Mouse (Mus musculus) liver (tissue): Measurements from ENCODE around the gene Sox30.
"Not testable (repeated sequence)": the region's sequence is repeated elsewhere in the genome, so short reads cannot be mapped to it uniquely, and the experiment has no call there.

Source experiments
- DNase-seq: peaks from one replicate; pipeline ENCODE4 v3.0.0-alpha.2; 2020; ENCODE audit warnings: mixed read lengths

The Sox30 gene

DNA sequence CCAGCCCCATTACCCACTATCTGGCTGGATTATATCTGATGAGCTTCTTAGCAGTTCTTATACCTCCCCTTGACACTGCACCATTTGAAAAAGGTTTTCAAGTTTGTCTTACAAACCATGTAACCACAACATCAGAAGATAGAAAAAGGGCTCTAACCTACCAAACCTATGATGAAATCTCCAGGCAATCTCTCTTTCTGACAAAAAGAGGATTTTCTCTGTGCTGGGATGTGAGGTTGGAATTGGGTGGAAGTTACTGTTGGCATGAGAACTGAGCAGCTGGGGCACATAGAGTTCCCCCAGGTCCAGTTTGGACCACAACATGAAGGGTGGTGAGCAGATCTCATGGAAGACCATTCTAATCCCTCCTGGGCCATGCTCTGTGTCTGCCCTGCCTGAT lies 41.7 kb downstream of the Sox30 start:
- DNase-seq: no peak

DNA sequence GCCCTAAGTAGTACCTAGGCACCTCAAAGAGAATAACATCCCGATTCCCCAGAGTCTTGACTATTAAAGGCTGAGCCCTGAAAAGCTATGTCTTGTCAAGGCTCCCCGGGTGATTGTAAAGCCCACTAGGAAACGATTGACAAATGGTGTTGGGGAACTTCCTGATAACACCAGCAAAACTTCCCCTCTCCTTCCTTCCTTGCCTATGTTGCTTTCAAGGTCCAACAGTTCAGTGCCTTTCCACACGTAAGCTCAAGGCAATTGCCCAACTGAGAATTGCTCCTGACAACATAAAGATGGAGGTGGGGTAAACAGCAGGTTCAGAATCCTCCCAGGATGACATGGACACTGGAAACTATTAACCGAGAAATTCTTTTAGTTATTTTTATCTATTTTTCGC lies 42.9 kb downstream of the Sox30 start:
- DNase-seq: no peak

DNA sequence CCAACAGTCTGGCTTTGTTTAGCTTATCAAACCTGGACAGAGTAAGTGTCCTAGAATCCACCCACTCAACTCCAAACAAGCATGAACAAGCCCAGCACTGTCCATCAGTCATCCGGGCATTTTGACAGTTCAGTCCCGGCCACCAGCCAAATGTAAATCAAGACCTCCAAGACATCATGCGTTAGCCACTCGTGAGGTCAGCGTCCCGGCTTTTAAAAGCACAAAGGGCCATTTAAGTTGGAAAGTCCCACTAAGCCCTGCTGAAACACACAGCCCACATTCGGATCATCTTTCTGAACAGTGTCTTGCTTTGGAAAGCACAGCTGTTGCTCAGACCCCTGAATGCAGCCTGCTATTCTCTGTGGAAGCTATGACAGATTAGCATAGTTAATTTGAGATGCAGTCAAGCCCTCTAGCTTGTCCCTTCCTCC lies 45.9 kb downstream of the Sox30 start:
- no peak for DNase-seq

DNA sequence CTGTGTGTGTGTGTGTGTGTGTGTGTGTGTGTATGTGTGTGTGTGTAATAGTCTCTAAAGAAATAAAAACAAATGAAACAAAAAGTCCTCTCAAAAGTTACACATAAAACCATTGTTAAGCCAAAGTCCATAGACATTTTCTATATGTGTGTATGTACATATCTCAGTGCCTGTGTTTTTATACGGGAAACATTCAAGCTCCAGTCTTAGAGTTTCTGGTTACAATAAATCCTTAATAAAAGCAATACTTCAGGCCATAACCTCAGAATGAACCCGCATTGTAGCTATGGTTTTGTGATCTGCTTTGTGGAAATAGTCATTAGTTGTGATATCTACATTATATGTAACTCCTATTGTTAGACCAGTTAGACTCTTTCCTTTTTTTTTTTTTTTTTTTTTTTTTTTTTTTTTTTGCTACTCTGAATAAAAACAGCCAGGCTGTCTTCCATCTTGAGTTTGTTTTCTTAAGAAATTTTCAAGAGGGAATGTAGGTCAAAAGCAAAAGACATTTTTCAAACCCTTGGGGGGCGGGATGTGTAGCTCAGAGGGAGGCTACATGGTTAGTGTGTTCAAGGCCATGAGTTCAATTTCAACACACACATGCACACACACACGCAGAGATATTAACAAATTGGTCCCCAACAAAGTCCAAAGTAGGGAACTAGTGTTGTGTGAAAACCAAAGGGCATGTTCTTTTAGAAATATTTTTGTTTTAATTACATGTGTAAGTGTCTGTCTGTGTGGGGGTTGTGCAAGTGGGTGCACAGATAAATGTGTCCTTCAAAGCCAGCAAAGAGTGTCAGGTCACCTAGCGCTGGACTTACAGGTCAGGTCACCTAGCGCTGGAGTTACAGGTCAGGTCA lies 48.1 kb downstream of the Sox30 start:
- DNase-seq: no peak

DNA sequence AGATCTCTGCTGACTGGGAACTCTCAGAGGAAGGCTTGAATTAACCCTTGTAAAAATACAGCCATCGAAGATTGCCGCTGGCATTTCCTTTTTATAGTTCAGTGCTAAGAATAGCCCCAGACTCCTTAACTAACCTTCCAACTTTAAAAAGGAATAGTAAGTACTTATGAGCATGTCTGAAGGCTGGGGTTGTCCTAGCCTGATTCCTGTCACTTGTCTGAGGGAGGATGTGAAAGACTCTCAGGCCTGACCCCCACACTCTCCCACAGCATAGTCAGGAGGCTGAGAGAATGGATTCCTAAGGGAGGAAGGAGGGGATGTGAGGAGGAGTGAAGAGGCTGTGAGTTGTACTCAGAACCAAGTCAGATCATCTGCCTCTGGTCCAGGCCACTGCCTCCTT lies 49.4 kb downstream of the Sox30 start:
- no peak for DNase-seq

DNA sequence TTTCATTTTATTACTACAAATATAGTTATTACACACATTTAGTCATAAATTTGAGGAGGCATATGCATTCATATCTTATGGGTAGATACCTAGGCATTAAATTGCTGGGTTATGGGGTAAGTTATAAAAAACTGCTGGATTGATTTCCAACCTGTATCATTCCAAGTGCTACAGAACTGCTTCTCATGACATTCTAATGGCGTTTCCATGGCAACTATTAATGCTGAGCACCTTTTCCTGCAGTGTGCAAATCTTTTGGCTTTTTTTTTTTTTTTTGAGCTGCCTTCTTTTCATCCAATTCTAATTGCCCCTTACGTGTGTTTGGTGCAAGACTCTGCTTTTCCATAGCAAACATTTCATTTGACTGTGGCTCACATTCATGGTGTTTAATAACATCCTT lies 49.9 kb downstream of the Sox30 start:
- DNase-seq: no peak

DNA sequence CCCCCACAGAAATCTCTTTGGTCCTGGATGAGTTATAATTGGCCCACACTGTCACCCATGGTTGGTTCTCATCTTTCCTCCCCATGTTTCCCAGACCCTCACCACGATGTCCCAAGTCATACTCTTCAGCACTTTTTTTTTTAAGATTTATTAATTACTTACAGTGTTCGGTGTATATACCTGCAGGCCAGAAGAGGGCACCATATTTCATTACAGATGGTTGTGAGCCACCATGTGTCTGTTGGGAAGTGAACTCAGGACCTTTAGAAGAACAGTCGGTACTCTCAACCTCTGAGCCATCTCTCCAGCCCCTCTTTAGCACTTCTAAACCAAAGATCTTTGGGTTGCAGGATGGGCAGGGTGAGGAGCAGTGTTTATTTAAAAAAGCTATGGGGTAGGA lies 51.4 kb downstream of the Sox30 start:
- no peak for DNase-seq

DNA sequence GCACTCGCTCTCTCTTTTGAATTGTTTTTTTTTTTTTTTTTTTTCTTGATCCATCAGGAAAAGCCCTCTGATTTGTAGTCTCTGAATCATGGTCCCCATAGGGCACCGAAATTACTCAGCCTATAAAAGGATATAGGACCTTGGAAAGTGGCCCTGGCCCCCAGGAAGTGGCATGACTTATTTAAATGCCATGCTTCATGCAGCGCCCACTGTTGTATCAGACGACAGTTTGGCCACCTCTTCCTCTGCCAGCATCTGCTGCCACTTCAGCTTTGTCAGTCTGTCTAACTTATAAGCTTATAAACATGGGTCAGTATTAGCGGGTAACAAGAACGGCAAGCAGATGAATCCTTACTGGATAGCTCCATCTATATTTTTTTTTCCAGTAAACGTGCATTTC lies 52.8 kb downstream of the Sox30 start:
- no peak for DNase-seq

DNA sequence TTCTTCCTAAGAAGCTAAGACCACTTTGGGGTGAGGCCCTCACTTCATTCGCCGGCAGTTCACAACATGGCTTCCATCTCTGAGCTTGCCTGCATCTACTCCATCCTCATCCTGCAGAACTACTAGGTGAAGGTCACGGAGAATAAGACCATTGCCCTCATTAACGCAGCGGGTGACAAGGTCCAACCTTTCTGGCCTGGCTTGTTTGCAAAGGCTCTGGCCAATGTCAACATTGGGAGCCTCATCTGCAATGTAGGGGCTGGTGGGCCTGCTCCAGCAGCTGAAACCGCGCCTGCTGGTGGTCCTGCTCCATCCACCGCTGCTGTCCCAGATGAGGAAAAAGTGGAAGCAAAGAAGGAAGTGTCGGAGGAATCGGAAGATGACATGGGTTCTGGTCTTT lies 56.3 kb downstream of the Sox30 start:
- no peak for DNase-seq

DNA sequence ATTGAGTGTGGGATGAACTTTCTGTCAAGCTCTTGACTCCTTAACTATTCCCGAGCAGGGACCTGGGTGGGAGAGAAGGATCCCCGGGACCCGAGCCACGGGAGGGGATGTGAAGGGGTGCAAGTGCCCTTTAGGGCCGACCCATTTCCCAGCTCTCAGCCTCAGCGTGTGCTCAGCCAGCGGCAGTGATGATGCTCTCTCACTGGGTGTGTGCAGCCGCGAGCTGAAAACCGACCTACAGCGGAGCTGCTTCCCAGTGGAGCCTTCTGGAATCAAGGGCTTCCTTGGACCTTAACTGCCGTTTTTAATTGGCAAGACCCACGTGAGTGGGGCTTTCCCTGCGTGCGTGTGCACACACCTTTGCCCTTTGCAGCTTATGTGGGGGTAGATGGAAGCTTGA lies 58.8 kb downstream of the Sox30 start:
- DNase-seq: no peak

DNA sequence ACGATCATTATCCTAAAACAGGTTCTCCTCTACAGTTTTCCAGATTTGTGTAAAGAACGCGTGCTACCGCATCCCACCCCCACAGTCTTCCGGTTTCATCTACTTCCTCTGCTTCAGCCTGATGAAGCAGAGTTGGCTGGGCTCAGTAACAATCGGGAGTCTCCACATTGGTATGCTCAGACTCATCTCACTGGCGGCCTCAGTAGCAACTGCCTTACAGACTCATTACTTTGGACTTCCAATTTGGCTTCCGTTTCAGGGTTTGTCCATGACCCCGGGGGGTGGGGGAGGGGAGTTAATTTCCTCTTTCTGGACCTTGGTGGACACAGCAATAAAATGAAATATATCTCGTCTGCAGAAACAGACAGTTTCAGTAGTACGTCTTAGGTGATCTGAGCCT lies 59.2 kb downstream of the Sox30 start:
- peak; percentile 10 for DNase-seq

DNA sequence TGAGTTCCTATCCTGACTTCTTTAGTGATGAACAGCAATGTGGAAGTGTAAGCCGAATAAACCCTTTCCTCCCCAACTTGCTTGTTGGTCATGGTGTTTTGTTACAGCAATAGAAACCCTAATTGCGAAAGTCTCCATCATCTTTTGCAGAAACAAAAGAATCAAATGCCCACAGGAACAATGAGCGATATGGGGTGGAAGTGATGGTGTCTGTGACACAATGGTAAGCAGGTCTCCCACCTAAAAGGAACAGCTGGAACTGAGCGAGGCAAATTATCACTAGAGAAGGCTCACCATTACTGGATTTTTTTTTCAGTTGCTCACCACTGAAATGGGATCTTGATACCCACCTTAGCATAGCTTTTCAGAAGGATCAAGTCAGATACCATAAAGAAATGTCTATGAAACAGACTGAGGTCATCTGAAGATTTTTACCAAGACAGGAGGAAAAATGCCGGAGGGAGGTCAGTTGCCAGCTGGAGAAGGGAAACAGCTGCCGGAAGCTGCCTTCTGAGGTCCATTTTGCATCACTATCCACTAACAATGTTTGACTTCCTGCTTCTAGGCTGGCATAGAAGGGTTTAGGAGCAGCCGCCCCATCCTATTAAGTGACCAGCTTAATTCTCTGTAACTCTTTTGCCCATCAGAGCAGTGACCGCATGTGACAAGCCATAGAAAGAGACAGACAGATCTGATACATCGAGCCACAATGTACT lies 60.9 kb downstream of the Sox30 start:
- DNase-seq: no peak

DNA sequence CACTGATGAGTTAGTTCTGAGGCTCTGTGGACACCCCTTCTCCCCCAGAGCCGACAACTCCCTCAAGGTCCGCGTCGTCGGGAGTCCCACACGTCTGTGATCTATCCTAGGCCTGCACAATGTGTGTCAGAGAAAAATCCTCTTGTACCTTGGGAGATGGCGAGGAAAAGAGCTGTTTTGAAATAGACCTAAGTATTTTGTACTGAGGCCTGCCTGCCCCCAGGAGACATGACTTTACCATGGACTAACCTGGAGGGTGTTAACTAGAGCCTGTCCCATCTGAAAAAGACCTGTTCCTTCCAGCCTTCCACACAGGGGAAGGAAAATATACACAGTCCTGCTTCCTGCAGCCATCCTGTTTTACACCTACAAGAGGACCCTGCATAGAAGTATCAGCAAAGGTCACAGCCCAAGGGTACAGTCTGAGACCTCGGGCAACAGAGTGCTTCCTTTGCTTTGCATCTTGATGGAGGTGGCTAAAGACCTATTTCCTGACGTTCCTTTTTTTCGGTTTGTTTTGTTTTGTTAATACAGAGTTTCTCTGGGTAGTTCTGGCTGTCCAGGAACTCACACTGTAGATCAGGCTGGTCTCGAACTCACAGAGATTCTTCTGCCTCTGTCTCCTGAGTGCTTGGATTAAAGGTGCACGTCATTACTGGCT lies 61.6 kb downstream of the Sox30 start:
- no peak for DNase-seq

DNA sequence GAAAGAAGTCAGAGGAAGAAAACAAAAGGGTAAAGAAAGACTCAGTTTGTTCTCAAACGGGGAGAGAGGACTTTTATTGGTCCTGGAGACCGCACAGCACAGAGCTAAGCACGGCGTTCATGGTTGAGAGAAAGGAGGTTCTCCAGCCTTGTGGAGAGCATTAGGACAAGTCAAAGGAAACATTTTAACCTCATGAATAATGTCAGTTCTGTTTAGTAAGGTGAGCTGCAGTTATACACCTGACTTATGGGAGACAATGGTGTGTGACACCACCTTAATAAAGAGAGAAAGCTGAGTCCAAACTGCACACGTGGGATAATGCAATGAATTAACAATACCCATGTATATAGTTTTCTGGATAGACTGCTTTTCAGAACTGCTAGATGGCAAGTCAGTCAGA lies 64.7 kb downstream of the Sox30 start:
- no peak for DNase-seq

DNA sequence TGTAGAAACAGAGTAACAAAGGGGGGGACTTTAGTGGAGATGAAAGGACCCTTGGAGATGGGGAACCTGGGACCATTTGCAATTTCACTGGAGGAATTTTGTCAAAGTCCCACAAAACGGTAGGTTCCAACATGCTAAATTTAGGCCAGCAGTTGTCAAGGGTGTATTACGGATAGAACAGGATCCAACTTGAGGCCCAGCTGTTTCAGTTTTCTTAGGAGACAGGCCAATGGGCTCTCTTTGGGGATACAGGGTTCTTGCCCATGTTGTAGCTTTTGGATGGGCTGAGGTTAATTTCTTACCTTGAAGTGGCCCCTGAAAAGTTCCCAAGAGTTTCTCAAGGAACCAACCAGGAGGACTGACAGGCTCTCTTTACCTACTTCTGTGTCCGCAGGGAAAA lies 67.2 kb downstream of the Sox30 start:
- DNase-seq: no peak

DNA sequence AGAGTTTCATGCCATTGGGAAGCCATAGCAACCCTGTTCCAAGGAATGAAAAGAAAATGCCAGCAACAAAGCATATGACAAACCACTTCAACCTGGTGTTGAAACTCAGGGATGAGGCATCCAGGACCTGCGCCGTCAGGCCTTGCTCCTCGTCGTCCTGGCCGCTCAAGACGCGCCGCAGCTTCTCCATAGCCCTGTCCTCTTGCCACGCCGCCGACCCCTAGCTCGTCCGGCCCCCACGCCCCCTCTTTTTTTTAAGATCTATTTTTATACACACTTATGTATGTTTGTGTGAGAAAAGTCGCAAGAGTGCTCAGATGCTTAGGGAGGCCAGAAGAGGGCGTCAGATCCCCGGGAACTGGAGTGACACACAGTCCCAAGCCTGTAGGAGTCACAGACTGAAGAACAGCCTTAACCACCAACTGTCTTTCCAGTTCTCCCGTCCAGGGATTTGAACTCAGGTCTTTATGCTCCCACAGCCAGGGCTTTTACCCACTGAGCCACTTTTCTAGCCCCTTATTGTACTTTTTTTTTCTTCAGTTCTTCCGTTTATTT lies 72.1 kb downstream of the Sox30 start, which contains the start of gene Gm12166:
Gene Gm12166, minus strand, starts transcription at position 217 of the 555 bp plus-strand sequence.
- DNase-seq: peak; percentile 63

DNA sequence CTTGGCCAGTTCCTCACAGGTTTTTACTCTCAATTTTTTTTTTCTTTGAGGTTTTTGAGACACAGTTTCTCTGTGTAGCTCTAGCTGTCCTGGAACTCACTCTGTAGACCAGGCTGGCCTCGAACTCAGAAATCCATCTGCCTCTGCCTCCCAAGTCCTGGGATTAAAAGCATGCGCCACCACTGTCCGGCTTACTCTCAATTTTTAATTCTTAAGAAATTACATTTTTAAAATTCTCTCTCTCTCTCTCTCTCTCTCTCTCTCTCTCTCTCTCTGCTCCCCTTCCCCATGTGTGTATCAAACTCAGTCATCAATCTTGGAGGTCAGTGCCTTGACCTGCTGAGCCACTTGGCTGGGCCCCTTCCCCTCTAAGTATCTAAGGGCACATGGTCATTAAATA lies 73.3 kb downstream of the Sox30 start:
- not testable (repeated sequence) for DNase-seq

DNA sequence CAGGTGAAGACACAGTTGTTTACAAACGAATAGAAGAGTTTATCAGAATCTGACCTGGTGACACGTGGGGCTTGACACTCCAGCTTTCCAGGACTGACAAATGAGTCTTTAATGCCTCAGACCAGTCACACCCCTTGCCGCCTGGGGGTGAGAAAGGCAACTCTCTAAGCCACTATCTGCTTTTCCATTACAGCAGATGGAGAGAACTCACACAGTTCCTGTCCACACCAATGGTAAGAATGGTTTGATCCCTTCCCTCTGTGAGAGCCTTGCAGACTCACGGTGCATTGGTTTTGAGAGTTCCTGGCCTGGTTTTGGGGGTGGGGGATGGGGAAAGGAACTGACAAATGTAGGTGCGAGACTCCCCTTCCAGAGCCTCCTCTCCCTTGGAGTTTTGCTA lies 74.2 kb downstream of the Sox30 start:
- DNase-seq: no peak

DNA sequence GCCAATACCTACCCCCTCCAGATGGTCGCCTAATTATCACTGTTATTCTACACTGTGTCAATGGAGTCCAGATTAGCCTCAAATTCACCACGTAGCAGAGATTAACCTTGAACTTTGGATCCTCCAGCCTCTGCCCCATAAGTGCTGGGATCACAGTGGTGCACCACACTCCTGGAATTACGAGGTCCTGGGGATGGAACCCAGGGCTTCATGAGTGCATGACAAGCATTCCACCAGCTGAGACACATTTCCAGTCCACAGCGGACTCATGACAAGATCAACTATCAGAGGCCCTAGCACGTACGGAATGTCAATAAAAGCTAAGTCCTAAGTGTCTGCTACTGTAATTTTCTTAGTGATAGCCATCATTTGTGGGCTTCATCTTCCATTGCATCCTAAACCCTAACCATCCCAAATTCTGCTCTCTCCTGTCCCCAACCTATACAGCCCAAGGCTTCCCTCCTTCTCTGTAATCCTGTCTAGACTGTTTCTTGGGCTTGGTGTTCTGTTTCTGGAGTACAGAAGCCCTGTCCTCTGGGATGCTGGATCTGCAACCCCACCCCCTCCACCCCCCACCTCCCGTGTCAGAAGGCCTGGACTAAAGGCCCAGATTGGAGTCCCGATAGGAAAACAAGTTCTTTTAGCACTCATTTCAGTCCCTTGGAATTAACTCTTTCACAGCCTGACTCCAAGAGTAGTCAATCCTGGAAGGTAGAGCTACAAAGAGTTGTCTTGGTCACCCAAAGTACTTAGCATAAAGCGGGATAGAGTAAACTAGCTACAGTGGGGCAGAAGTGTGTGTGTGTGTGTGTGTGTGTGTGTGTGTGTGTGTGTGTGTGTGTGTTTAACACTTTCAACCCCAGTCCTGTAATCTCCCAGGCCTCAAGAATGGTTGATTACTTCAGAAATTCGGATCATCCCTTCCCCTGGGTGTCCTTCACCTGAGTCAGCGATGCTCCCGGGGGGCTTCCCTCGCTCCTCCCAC lies 75.1 kb downstream of the Sox30 start:
- no peak for DNase-seq

DNA sequence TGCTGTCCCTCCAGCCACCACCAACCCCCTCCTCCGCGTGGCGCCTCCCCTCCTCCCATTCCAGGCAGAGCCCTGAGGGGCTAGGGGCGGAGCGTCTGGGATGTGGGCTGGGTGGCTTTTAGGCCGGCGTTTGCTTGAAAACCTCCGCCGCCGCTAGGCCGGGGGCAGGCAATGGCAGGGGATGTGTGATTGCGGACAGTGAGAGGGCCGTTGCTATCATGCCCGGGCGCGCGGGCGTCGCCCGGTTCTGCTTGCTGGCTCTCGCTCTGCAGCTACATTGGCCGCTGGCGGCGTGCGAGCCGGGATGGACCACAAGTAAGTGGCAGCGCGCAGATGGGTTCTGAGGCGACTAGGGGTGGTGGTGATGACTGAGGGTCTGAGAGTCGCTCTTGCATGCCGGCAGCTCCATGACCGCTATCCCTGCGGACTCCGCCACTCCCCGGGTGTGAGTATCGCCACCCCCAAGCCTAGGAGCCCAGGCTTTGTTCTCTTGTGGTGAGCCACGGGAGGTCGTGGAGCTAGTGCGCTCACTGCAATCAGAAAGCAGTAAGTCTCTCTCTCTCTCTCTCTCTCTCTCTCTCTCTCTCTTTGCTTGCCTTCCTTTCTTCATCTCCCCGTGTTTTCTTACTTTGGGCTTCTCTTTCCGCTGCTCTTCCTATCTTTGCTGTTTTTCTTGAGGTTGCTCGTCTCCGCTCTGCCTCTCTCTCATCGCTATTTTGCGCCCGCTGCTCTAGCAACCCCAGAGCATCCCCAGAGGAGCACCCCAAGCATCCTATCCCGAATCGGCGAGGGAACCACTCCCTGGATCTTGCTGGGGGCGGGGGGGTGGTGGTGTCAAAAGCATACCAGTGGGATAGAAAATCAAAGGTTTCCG lies 76.0 kb downstream of the Sox30 start, which contains the start of gene Adam19:
Gene Adam19, plus strand, starts transcription at position 97 of the 874 bp plus-strand sequence.
- peak; percentile 69 for DNase-seq
